Mouse (Mus musculus): ENCODE data around the gene Cttnbp2nl. TPM values are rescaled to one million over a fixed set of nuclear protein-coding genes. Genes with fewer than 3 reads are reported as not detected.

Gene Cttnbp2nl
- polyA plus RNA-seq, 1 experiment from 2014 or later, result 60.9 TPM

GRCm38 (mm10) chr3:104967548-104968300 lies 85.2 kb downstream of the Cttnbp2nl start:
- Histone ChIP-seq H3K27me3 (replicated peaks) (peaks cover 21% of the 10 kb centered on the region), H3K9ac (peak overlapping the region; percentile 47), H3K4me1 (peaks cover 16% of the 10 kb centered on the region), H3K9me3 (no peaks in the 10 kb centered on the region), H3K4me3 (peak overlapping the region; percentile 41), H3K4me2 (peak overlapping the region; percentile 66), H3K27ac (no peak overlapping the region), H3K36me3 (replicated peaks) (no peaks in the 10 kb centered on the region)
- peak; percentile 60 for ATAC-seq (replicated peaks)
- under 1% methylated on average over 49 of the region's 49 CpGs for WGBS

- H3K27ac ChIP-seq, result no peak overlapping the region
- H3K4me2 ChIP-seq, result no peak overlapping the region
- 79% methylated on average over 7 of the region's 7 CpGs for WGBS
- H3K4me1 ChIP-seq, result peaks cover 33% of the 10 kb centered on the region
- H3K9me3 ChIP-seq, result no peaks in the 10 kb centered on the region
- no peaks in the 10 kb centered on the region for H3K36me3 ChIP-seq (replicated peaks)
- no peak for ATAC-seq (replicated peaks)
- H3K27me3 ChIP-seq (replicated peaks), result peaks cover 38% of the 10 kb centered on the region
- H3K4me3 ChIP-seq, result no peak overlapping the region
- H3K9ac ChIP-seq, result no peak overlapping the region
These were observed 86.9 kb downstream of the Cttnbp2nl start for GRCm38 (mm10) chr3:104965991-104966554.

- no peaks in the 10 kb centered on the region for H3K9me3 ChIP-seq
- H3K27me3 ChIP-seq (replicated peaks), result peaks cover 46% of the 10 kb centered on the region
- peaks cover 40% of the 10 kb centered on the region for H3K4me1 ChIP-seq
- WGBS, result 76% methylated on average over 8 of the region's 8 CpGs
- no peak overlapping the region for H3K4me2 ChIP-seq
- no peak overlapping the region for H3K27ac ChIP-seq
- no peaks in the 10 kb centered on the region for H3K36me3 ChIP-seq (replicated peaks)
- ATAC-seq (replicated peaks), result no peak
- no peak overlapping the region for H3K4me3 ChIP-seq
- no peak overlapping the region for H3K9ac ChIP-seq
These were observed 87.7 kb downstream of the Cttnbp2nl start for GRCm38 (mm10) chr3:104965070-104965855.

- H3K4me2 ChIP-seq, result no peak overlapping the region
- H3K4me1 ChIP-seq, result peaks cover 42% of the 10 kb centered on the region
- H3K36me3 ChIP-seq (replicated peaks), result no peaks in the 10 kb centered on the region
- no peaks in the 10 kb centered on the region for H3K9me3 ChIP-seq
- H3K9ac ChIP-seq, result no peak overlapping the region
- H3K4me3 ChIP-seq, result no peak overlapping the region
- peaks cover 60% of the 10 kb centered on the region for H3K27me3 ChIP-seq (replicated peaks)
- 26% methylated on average over 13 of the region's 13 CpGs for WGBS
- ATAC-seq (replicated peaks), result no peak
- no peak overlapping the region for H3K27ac ChIP-seq
These were observed 89.3 kb downstream of the Cttnbp2nl start for GRCm38 (mm10) chr3:104963331-104964276.

GRCm38 (mm10) chr3:104962866-104963265 lies 90.1 kb downstream of the Cttnbp2nl start:
- Histone ChIP-seq H3K27me3 (replicated peaks) (peaks cover 66% of the 10 kb centered on the region), H3K27ac (no peak overlapping the region), H3K36me3 (replicated peaks) (no peaks in the 10 kb centered on the region), H3K4me2 (no peak overlapping the region), H3K4me1 (peaks cover 38% of the 10 kb centered on the region), H3K9me3 (no peaks in the 10 kb centered on the region), H3K4me3 (no peak overlapping the region), H3K9ac (no peak overlapping the region)
- no peak for ATAC-seq (replicated peaks)
- 7% methylated on average over 5 of the region's 5 CpGs for WGBS

GRCm38 (mm10) chr3:104962141-104962611 lies 90.8 kb downstream of the Cttnbp2nl start:
- H3K27ac ChIP-seq, result no peak overlapping the region
- 1% methylated on average over 31 of the region's 31 CpGs for whole genome bisulfite sequencing
- H3K9me3 ChIP-seq, result no peaks in the 10 kb centered on the region
- peaks cover 66% of the 10 kb centered on the region for H3K27me3 ChIP-seq (replicated peaks)
- H3K4me1 ChIP-seq, result peaks cover 32% of the 10 kb centered on the region
- H3K9ac ChIP-seq, result no peak overlapping the region
- H3K36me3 ChIP-seq (replicated peaks), result no peaks in the 10 kb centered on the region
- peak overlapping the region; percentile 75 for H3K4me2 ChIP-seq
- peak overlapping the region; percentile 53 for H3K4me3 ChIP-seq
- ATAC-seq (replicated peaks), result 0 out of 2 replicates have a peak, but pooled peaks have one; percentile 5

- Histone ChIP-seq H3K4me1 (peaks cover 32% of the 10 kb centered on the region), H3K9ac (peak within 1 kb of the TSS; percentile 43), H3K9me3 (no peaks in the 10 kb centered on the region), H3K4me3 (peak within 1 kb of the TSS; percentile 53), H3K27me3 (replicated peaks) (peaks cover 66% of the 10 kb centered on the region), H3K27ac (no peak within 1 kb of the TSS), H3K36me3 (replicated peaks) (no peaks in the 10 kb centered on the region), H3K4me2 (peak within 1 kb of the TSS; percentile 75)
- peak; percentile 75 for ATAC-seq (replicated peaks)
- 1% methylated on average over 85 of the region's 87 CpGs for WGBS
These were observed 91.6 kb downstream of the Cttnbp2nl start, which contains the start of gene Wnt2b for GRCm38 (mm10) chr3:104961066-104962059. Wnt2b (minus strand) TSS chr3:104961921.

- ATAC-seq (replicated peaks), result no peak
These were observed 92.6 kb downstream of the Cttnbp2nl start for GRCm38 (mm10) chr3:104960026-104961000.

GRCm38 (mm10) chr3:104956131-104956581 lies 96.8 kb downstream of the Cttnbp2nl start:
- Histone ChIP-seq H3K36me3 (replicated peaks) (no peaks in the 10 kb centered on the region), H3K4me3 (no peak overlapping the region), H3K4me1 (peaks cover 10% of the 10 kb centered on the region), H3K9me3 (no peaks in the 10 kb centered on the region), H3K9ac (no peak overlapping the region), H3K27ac (no peak overlapping the region), H3K4me2 (no peak overlapping the region), H3K27me3 (replicated peaks) (peaks cover 29% of the 10 kb centered on the region)
- WGBS, result 87% methylated on average over 6 of the region's 6 CpGs
- ATAC-seq (replicated peaks), result no peak

More at GRCm38 (mm10) chr3:104960026-104961000, 92.6 kb downstream of the Cttnbp2nl start:
- Histone ChIP-seq H3K36me3 (replicated peaks) (no peaks in the 10 kb centered on the region), H3K4me2 (peak overlapping the region; percentile 75; the same call in 1 of the 2 replicates), H3K9ac (no peak overlapping the region), H3K4me1 (peaks cover 32% of the 10 kb centered on the region), H3K9me3 (no peaks in the 10 kb centered on the region), H3K27ac (no peak overlapping the region), H3K4me3 (peak overlapping the region; percentile 53; the same call in 1 of the 2 replicates), H3K27me3 (replicated peaks) (peaks cover 63% of the 10 kb centered on the region)
- 5% methylated on average over 19 of the region's 19 CpGs for WGBS

GRCm38 (mm10) chr3:104954551-104954950 lies 98.4 kb downstream of the Cttnbp2nl start:
- Histone ChIP-seq H3K4me2 (no peak overlapping the region), H3K9me3 (no peaks in the 10 kb centered on the region)
- WGBS, result 97% methylated on average over 15 of the region's 15 CpGs

More at GRCm38 (mm10) chr3:104954551-104954950, 98.4 kb downstream of the Cttnbp2nl start:
- no peaks in the 10 kb centered on the region for H3K36me3 ChIP-seq (replicated peaks)
- H3K27ac ChIP-seq, result no peak overlapping the region
- H3K4me3 ChIP-seq, result no peak overlapping the region
- H3K4me1 ChIP-seq, result no peaks in the 10 kb centered on the region
- H3K27me3 ChIP-seq (replicated peaks), result peaks cover 13% of the 10 kb centered on the region
- no peak for ATAC-seq (replicated peaks)
- H3K9ac ChIP-seq, result no peak overlapping the region
